Mouse (Mus musculus) embryonic facial prominence, embryonic 15.5 days (tissue): ENCODE measurements around the gene Chtop. TPM values are rescaled to one million over a fixed set of nuclear protein-coding genes. Genes with fewer than 3 reads are reported as not detected.
A peak's percentile ranks its signal among the peaks of the same experiment; 100 is the strongest.

ENCODE experiments used
- ATAC-seq: fragments of 200-750 bp; cut with Nextera tagmentation; 2 replicates; pipeline ENCODE4 v1.8.0; 2017; ENCODE audit warnings: low read depth, moderate TSS enrichment; ENCODE audit not compliant: insufficient number of reproducible peaks, low FRiP score, low TSS enrichment
- H3K27ac ChIP-seq: fragments of 300-500 bp; sonication (generic); replicated peaks from 2 replicates; pipeline ENCODE4 v1.5.1; 2015; ENCODE audit warnings: mild to moderate bottlenecking, inconsistent platforms
- H3K27me3 ChIP-seq: fragments of 300-500 bp; sonication (generic); 2 replicates; pipeline ENCODE4 v1.6.1; 2015; ENCODE audit warnings: inconsistent platforms
- H3K36me3 ChIP-seq: fragments of 300-500 bp; sonication (generic); 2 replicates; pipeline ENCODE4 v1.6.1; 2015; ENCODE audit warnings: mild to moderate bottlenecking, inconsistent platforms
- H3K4me1 ChIP-seq: fragments of 300-500 bp; sonication (generic); 2 replicates; pipeline ENCODE4 v1.6.1; 2015; ENCODE audit warnings: inconsistent platforms
- H3K4me2 ChIP-seq: fragments of 300-500 bp; sonication (generic); replicated peaks from 2 replicates; pipeline ENCODE4 v1.6.1; 2015; ENCODE audit warnings: mild to moderate bottlenecking, inconsistent platforms
- H3K4me3 ChIP-seq: fragments of 300-500 bp; sonication (generic); replicated peaks from 2 replicates; pipeline ENCODE4 v1.5.1; 2015; ENCODE audit warnings: mild to moderate bottlenecking, inconsistent platforms
- H3K9ac ChIP-seq: fragments of 300-500 bp; sonication (generic); 2 replicates; pipeline ENCODE4 v1.6.1; 2015; ENCODE audit warnings: inconsistent platforms
- H3K9me3 ChIP-seq: fragments of 300-500 bp; sonication (generic); replicated peaks from 2 replicates; pipeline ENCODE4 v1.6.1; 2016; ENCODE audit warnings: inconsistent platforms
- WGBS: fragments of 180-500 bp; shearing (Covaris S2); methylation state at CpG from one replicate; pipeline ENCODE4 v1.1.7; 2015; 5-methylcytosine and 5-hydroxymethylcytosine counted together
- polyA plus RNA-seq: library from polyadenylated mRNA; unstranded; fragments of >200 nt; fragmentation: Nextera tagmentation; extraction: Ambion mirVana; gene quantifications from 2 replicates; pipeline ENCODE4 v1.2.1, GENCODE M21; 2015

Chtop gene
- 155 and 159 TPM in 2 replicates for polyA plus RNA-seq

DNA sequence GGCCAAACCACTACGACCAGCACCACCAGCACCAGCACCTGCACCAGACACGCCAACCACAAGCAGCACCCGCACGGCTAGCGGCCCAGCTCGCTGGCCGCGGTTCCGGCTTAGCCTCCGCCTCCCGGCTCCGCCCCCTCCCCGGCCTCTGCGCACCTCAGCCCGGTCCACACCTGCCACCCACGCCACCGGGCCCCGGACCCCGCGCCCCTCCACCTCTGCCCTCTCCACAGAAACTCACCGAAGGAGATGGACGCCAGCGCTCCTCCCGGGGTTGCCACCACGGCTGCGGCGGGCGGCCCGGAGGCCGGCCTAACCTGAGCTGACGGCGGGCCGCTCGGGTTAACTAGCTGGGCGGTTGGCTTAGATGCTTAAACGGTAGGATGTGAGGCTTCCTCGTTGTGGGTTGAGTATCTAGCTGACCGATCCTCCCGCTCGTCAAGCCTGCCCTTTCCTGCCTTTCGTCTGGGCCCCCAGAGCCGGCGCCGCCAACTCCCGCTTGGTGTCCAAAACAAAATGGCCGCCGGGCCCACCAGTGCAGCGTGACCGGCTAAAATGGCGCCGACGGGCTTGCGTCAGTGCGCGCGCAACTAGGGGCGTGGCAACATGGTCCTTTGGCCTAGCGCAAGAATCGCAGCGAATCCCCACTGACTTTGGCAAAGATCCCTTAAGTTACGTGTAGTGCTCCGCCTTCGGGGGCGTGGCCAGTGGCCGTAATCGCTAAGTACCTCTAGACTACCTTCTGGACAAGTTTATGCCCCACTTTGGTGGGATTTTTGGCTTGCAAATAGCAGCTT, at the start of gene Chtop:
Gene Chtop (minus strand): TSS at position 549 of the 797 bp plus-strand sequence.
- peak within 1 kb of the TSS; percentile 98 for H3K4me3 ChIP-seq
- peak within 1 kb of the TSS; percentile 95 for H3K9ac ChIP-seq
- H3K9me3 ChIP-seq: no peaks in the 10 kb centered on the region
- peaks cover 30% of the 10 kb centered on the region for H3K36me3 ChIP-seq
- under 1% methylated on average over 65 of the region's 66 CpGs for WGBS
- ATAC-seq: peak; percentile 92
- H3K4me2 ChIP-seq: peak within 1 kb of the TSS; percentile 59
- peaks cover 20% of the 10 kb centered on the region for H3K4me1 ChIP-seq
- no peaks in the 10 kb centered on the region for H3K27me3 ChIP-seq
- H3K27ac ChIP-seq: peak within 1 kb of the TSS; percentile 94

DNA sequence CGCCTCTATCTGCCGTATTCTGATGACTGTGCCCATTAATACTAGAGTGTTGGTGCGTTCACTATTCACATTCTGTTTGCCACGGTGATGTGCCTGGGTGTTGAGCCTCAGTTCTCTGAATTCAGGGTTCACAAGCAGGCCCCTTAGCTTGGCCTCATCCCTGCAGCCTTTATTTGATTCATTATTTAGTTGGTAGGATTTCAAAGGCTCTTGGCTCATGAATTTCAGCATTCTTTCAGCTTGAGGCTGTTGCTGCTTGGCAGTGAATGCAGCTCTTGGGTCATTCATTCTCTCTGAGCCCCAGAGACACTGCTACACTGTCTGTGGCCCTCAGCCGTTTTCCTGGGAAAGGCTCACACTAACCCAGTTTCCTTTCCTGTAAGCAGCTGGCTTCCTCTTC, 46.7 kb upstream of the Chtop start:
- Histone ChIP-seq H3K4me2 (no peak overlapping the region), H3K9ac (no peak overlapping the region), H3K36me3 (no peaks in the 10 kb centered on the region), H3K4me1 (peaks cover 8% of the 10 kb centered on the region; the same call in 1 of the 2 replicates), H3K4me3 (no peak overlapping the region), H3K27me3 (no peaks in the 10 kb centered on the region), H3K9me3 (no peaks in the 10 kb centered on the region), H3K27ac (peak overlapping the region; percentile 28; the same call in 1 of the 2 replicates)
- WGBS: 48% methylated on average over 5 of the region's 5 CpGs
- no peak for ATAC-seq

DNA sequence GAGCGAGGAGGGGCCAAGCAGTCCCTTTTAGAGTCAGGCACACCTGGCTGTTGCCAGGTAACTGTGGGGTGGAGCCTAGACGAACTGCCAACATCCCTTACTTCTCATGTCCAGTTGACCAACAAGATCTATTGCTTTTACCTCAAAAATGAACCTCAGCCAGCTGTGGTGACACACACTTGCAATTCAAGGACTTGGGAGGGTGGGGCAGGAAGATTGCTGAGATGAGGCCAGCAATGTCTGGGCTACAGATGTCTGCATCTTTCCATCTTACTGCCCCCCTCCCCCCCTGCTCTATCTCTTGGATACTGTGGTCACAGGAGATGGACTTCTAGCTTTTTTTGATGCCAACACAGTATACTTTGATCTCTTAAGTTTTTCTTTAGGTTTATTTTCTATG, 42.9 kb upstream of the Chtop start:
- Histone ChIP-seq H3K4me2 (no peak overlapping the region), H3K36me3 (no peaks in the 10 kb centered on the region), H3K9ac (no peak overlapping the region), H3K4me3 (no peak overlapping the region), H3K9me3 (no peaks in the 10 kb centered on the region), H3K27me3 (no peaks in the 10 kb centered on the region), H3K27ac (no peak overlapping the region), H3K4me1 (peaks cover 7% of the 10 kb centered on the region; the same call in 1 of the 2 replicates)
- 74% methylated on average over 2 of the region's 2 CpGs for WGBS
- no peak for ATAC-seq

DNA sequence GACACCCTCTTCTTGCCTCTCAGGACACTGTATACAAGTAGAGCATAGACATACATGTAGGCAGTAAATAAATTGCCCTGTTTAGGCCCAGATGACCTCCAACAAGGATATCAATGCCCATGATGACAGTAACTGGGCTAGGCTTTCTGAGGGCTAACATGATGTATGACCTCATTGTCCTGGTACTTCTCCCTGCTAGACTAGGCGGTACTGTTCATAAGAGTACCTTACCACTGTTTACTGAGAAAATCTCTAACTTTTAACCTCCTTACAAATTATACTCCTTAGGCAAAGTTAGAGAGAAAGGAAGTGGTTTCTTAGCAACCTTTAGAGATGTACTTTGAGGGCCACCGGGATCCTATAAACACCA, 41.1 kb upstream of the Chtop start:
- Histone ChIP-seq H3K27ac (no peak overlapping the region), H3K4me1 (no peaks in the 10 kb centered on the region), H3K4me3 (no peak overlapping the region), H3K36me3 (no peaks in the 10 kb centered on the region), H3K9me3 (no peaks in the 10 kb centered on the region), H3K4me2 (no peak overlapping the region), H3K27me3 (no peaks in the 10 kb centered on the region), H3K9ac (no peak overlapping the region)
- 80% methylated on average over 2 of the region's 2 CpGs for WGBS
- no peak for ATAC-seq

DNA sequence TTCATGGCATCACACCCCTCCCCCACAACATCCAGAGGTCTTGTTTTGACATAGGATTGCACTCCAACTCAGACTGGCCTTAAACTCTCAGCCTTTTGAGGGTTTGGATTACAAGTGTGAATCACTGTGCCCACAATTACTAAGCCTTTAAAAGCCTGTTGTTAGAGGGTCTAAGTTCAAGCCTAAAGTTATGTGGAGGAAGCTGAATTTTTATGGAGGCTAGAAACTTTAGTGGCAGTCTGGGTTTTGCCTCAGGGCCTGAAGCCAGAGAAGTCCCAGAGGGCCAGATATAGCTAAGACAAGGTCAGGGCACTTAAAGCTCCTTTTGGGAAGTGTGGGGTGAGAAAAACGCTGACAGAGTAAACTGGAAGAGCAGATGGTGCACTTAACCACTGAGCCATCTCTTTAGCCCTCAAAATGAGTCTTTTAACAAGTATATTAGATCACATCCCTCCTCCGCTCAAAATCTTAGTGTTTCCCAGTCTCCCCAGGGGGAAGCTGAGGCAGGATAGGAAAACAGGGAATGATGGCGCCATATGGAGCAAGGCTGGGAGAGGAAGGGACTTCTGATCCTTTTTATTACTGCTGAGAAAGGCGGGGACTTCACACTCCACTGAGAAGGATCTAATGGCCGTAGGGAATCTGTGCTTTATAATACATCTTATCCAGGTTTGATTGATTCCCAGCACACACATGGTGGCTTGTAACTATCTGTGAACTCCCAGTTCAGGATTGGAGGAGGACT, 40.5 kb upstream of the Chtop start:
- Histone ChIP-seq H3K4me2 (no peak overlapping the region), H3K4me1 (no peaks in the 10 kb centered on the region), H3K27ac (no peak overlapping the region), H3K9me3 (no peaks in the 10 kb centered on the region), H3K27me3 (no peaks in the 10 kb centered on the region), H3K4me3 (no peak overlapping the region), H3K9ac (no peak overlapping the region), H3K36me3 (no peaks in the 10 kb centered on the region)
- ATAC-seq: no peak
- WGBS: 48% methylated on average over 5 of the region's 5 CpGs

DNA sequence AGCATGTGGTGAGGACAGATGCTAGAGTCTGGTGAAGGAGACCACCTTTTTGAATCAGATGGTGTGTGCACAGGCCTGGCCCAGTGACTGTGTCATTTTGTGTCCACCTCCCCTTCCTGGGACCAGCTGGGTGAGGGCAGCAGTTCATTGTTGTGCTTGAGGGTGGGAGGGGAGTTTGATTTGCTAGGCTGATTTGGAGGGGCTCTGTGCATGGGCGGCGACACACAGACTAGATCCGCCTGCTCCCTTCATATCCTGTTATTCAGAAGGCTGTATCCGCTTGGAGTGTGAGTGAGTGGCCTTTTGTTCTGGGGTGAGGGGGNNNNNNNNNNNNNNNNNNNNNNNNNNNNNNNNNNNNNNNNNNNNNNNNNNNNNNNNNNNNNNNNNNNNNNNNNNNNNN, 31.6 kb upstream of the Chtop start:
- Histone ChIP-seq H3K9ac (no peak overlapping the region), H3K4me2 (peak overlapping the region; percentile 23; the same call in 1 of the 2 replicates), H3K9me3 (no peaks in the 10 kb centered on the region), H3K27ac (peak overlapping the region; percentile 53), H3K4me3 (no peak overlapping the region), H3K36me3 (no peaks in the 10 kb centered on the region), H3K27me3 (no peaks in the 10 kb centered on the region), H3K4me1 (peaks cover 31% of the 10 kb centered on the region)
- ATAC-seq: no peak
- WGBS: 52% methylated on average over 4 of the region's 4 CpGs

DNA sequence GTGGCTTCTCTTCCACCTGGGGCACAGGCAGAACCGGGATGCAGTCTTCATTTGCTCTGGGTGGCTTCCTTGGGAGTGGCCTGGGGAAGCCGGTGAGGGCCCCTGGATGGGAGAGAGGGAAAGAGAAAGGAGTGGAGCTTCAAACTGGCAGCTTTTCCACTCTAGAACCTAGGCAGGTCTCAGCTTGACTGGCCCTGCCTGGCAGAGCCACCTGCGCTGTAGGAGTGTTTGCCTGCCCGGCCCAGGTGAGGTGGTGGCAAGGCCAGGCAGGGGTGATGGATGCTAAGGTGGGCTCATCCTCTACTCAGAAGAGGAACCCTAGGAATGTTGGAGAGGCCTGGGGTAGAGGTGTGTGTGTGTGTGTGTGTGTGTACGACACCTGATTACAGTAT, 28.6 kb upstream of the Chtop start:
- ATAC-seq: no peak
- no peaks in the 10 kb centered on the region for H3K27me3 ChIP-seq
- peak overlapping the region; percentile 41 for H3K4me2 ChIP-seq
- peaks cover 31% of the 10 kb centered on the region for H3K4me1 ChIP-seq
- H3K4me3 ChIP-seq: peak overlapping the region; percentile 37
- H3K9ac ChIP-seq: no peak overlapping the region
- 45% methylated on average over 5 of the region's 5 CpGs for WGBS
- H3K36me3 ChIP-seq: no peaks in the 10 kb centered on the region
- no peaks in the 10 kb centered on the region for H3K9me3 ChIP-seq
- H3K27ac ChIP-seq: peak overlapping the region; percentile 87

DNA sequence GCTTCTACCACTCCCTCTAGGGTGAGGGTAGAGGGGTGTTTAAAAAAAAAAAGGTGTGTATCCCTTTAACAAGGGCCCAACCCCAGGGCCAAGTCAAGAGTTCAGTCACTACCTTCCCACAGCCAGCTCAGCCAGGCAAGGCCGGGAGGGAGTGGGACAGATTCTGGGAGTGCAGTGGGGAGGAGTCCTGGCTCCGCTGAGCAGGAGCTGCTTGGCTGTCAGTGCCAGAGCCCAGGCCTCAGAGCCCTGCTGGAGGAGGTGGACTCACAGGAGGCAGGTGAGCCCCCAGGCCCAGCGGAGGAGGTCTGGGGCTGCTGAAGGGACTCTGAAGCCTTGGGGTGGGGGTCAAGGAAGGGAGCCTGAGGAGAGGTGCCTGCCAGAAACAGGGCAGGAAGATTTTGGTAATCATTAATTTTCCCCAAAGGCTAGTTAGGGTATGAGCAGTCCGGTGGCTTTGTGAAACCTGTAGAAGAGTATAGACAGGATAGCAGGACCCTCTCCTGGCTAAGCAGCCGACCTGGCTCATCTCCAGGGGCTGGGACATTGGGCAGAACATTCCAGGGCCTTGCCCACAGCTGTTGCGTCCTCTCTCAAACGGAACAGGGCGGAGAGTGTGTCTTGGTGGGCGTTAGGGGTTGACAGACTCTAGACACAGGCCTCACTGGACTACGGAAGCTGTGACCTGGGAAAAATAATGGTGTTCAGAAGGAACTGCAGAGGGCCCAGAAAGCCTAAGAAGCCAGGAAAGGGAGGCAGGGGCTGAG, 28.0 kb upstream of the Chtop start, which contains the start of gene S100a16:
Gene S100a16 (plus strand): TSS at position 114 of the 764 bp plus-strand sequence.
- no peaks in the 10 kb centered on the region for H3K9me3 ChIP-seq
- WGBS: 38% methylated on average over 10 of the region's 10 CpGs
- no peaks in the 10 kb centered on the region for H3K36me3 ChIP-seq
- peak within 1 kb of the TSS; percentile 1; the same call in 1 of the 2 replicates for H3K9ac ChIP-seq
- peak; percentile 72; the same call in 1 of the 2 replicates for ATAC-seq
- H3K27me3 ChIP-seq: no peaks in the 10 kb centered on the region
- H3K27ac ChIP-seq: peak within 1 kb of the TSS; percentile 87
- H3K4me3 ChIP-seq: peak within 1 kb of the TSS; percentile 37
- H3K4me2 ChIP-seq: peak within 1 kb of the TSS; percentile 41
- H3K4me1 ChIP-seq: peaks cover 27% of the 10 kb centered on the region

DNA sequence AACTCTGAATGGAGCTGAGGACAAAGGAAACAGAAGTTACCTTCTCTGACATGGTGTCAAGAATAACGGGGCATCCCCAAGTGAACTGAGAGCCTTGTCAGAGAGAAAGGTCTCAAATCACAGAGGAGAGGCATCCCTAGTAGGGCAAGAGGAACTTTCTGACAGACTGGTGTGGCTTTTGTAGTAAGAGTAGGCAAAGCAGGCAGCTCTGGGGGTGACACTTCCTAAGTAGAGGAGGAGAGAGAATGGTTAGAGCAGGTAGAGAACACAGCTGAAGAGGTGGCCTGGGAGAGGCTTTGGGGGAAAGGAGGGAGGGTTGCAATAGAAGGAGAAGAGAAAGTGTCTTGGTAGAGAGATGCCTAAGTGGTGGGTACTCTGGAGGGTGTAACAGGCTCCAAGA, 26.1 kb upstream of the Chtop start:
- H3K4me2 ChIP-seq: no peak overlapping the region
- H3K4me3 ChIP-seq: no peak overlapping the region
- no peaks in the 10 kb centered on the region for H3K27me3 ChIP-seq
- ATAC-seq: no peak
- no peak overlapping the region for H3K27ac ChIP-seq
- no peak overlapping the region for H3K9ac ChIP-seq
- H3K9me3 ChIP-seq: no peaks in the 10 kb centered on the region
- H3K4me1 ChIP-seq: peaks cover 12% of the 10 kb centered on the region
- no peaks in the 10 kb centered on the region for H3K36me3 ChIP-seq
- WGBS: 67% methylated on average over 1 of the region's 1 CpGs

DNA sequence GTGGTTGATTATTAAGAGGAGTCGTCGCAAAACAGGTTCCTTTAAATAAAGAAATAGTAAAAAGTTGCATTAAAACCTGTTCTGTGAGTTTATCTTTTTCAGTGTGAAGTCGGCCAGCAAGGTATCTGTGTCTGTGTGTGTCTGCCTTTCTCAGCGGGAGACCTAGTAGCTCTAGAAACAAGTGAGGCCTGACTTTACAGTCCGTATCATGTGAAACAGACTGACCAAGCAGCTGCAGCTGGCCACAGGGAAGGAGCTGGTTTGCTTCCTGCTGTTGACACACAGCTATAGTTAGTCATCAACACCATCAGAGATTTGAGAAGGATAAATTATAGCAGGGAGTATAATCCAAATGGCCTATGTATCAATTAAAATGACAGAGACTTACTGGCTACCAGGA, 22.4 kb upstream of the Chtop start:
- Histone ChIP-seq H3K9me3 (no peaks in the 10 kb centered on the region), H3K4me1 (no peaks in the 10 kb centered on the region), H3K27me3 (no peaks in the 10 kb centered on the region), H3K4me2 (no peak overlapping the region), H3K4me3 (no peak overlapping the region), H3K27ac (no peak overlapping the region), H3K36me3 (no peaks in the 10 kb centered on the region), H3K9ac (no peak overlapping the region)
- no peak for ATAC-seq
- WGBS: 54% methylated on average over 5 of the region's 5 CpGs
